Mouse (Mus musculus) intestine, embryonic 15.5 days (tissue): Measurements from ENCODE around the gene Dlgap4. TPM values are rescaled to one million over a fixed set of nuclear protein-coding genes. Genes with fewer than 3 reads are reported as not detected.

Experiments
- ATAC-seq: fragments of 200-750 bp; cut with Nextera tagmentation; 2 replicates; pipeline ENCODE4 v1.8.0; 2017; ENCODE audit warnings: moderate TSS enrichment, moderate library complexity
- H3K27ac ChIP-seq: fragments of 300-500 bp; sonication (generic); 2 replicates; pipeline ENCODE4 v1.5.1; 2015; ENCODE audit warnings: mild to moderate bottlenecking, inconsistent platforms
- H3K27me3 ChIP-seq: fragments of 300-500 bp; sonication (generic); replicated peaks from 2 replicates; pipeline ENCODE4 v1.6.1; 2015; ENCODE audit warnings: inconsistent platforms
- H3K36me3 ChIP-seq: fragments of 300-500 bp; sonication (generic); 2 replicates; pipeline ENCODE4 v1.6.1; 2015; ENCODE audit warnings: inconsistent platforms
- H3K4me1 ChIP-seq: fragments of 300-500 bp; sonication (generic); replicated peaks from 2 replicates; pipeline ENCODE4 v1.6.1; 2015; ENCODE audit warnings: inconsistent platforms
- H3K4me2 ChIP-seq: fragments of 300-500 bp; sonication (generic); replicated peaks from 2 replicates; pipeline ENCODE4 v1.6.1; 2015; ENCODE audit warnings: mild to moderate bottlenecking, inconsistent platforms
- H3K4me3 ChIP-seq: fragments of 300-500 bp; sonication (generic); replicated peaks from 2 replicates; pipeline ENCODE4 v1.5.1; 2015; ENCODE audit warnings: inconsistent platforms
- H3K9ac ChIP-seq: fragments of 300-500 bp; sonication (generic); 2 replicates; pipeline ENCODE4 v1.6.1; 2015; ENCODE audit warnings: inconsistent platforms
- H3K9me3 ChIP-seq: fragments of 300-500 bp; sonication (generic); 2 replicates; pipeline ENCODE4 v1.6.1; 2016; ENCODE audit warnings: inconsistent platforms
- WGBS: fragments of 180-500 bp; shearing (Covaris S2); methylation state at CpG from one replicate; pipeline ENCODE4 v1.1.7; 2015; 5-methylcytosine and 5-hydroxymethylcytosine counted together
- polyA plus RNA-seq: library from polyadenylated mRNA; unstranded; fragments of >200 nt; fragmentation: Nextera tagmentation; extraction: Ambion mirVana; gene quantifications from 2 replicates; pipeline ENCODE4 v1.2.1, GENCODE M21; 2015

The Dlgap4 gene
- polyA plus RNA-seq, 1 experiment from 2014 or later: 54.3 TPM

DNA sequence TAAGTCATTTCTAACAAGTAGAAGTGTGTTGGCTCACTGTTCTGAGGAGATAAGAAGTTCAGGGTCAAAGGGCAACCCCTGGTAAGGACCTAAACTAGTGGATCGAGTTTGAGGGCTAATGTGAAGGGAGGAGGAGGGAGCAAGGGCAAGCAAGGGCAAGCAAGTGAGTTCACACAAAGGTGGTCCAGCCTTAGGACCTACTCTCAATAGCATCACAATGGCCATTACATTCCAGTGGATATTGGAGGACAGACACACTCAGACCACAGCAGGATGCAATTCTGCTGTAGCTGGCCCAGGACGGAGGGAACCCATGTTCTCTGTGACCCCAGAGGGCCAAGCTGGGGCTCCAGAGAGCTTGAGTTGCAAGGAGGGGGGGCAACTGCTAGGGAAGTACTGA, 77.3 kb downstream of the Dlgap4 start:
- Histone ChIP-seq H3K4me3 (no peak overlapping the region), H3K4me2 (no peak overlapping the region), H3K9ac (no peak overlapping the region), H3K9me3 (no peaks in the 10 kb centered on the region), H3K27me3 (no peaks in the 10 kb centered on the region; the same call in 1 of the 2 replicates), H3K36me3 (no peaks in the 10 kb centered on the region), H3K4me1 (no peaks in the 10 kb centered on the region), H3K27ac (no peak overlapping the region)
- no peak for ATAC-seq
- WGBS: 31% methylated on average over 2 of the region's 2 CpGs

DNA sequence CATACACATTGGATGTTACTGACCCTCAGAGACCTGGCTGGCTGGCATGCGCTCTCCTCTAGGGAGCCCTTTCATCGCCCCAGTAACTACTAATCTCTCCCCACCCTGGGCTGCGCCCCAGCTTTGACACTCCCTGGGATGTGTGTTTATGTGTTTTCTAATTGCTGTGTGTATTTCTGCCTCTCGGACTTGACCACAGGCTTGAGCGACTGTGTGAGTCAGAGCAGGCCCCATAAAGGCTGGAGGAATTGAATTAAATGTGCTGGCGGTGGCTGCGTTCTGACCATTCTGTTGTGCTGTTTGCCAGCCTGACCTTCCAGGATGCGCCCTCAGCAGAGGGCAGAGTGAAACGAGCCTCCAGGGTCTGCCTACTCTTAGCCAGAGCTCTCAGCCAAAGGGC, 78.2 kb downstream of the Dlgap4 start:
- ATAC-seq: no peak

DNA sequence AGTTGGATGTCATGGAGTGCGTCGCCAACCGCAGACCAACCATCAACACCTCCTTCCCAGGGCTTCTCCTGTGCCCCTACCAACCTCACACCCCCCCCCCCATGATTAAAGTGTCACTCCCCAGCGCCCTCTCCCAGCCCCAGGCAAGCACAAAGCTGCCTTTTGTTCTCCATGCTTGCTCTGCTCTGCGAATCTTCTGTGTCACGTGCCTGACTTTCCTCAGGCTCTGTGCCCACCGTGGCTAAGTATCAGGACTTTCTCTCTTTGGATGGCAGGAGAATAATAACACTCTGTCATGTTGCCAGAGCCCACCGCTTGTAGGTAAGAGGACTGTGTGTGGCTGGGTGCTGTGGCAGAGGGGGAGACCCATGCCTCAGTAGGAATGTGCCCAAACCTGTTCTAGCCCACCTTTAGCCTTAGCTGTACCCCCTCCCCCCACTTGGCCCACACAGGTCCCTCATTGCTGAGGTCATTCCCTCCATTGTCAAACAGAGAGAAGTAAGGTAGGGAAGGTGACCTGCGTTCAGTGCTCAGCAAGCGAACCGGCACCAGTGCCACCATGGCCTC, 79.8 kb downstream of the Dlgap4 start:
- WGBS: 58% methylated on average over 11 of the region's 11 CpGs

More for the DNA sequence above, 78.2 kb downstream of the Dlgap4 start:
- Histone ChIP-seq H3K4me2 (no peak overlapping the region), H3K4me3 (no peak overlapping the region), H3K4me1 (no peaks in the 10 kb centered on the region), H3K9ac (no peak overlapping the region), H3K9me3 (no peaks in the 10 kb centered on the region), H3K27me3 (no peaks in the 10 kb centered on the region; the same call in 1 of the 2 replicates), H3K27ac (no peak overlapping the region), H3K36me3 (no peaks in the 10 kb centered on the region)
- 59% methylated on average over 9 of the region's 9 CpGs for WGBS

DNA sequence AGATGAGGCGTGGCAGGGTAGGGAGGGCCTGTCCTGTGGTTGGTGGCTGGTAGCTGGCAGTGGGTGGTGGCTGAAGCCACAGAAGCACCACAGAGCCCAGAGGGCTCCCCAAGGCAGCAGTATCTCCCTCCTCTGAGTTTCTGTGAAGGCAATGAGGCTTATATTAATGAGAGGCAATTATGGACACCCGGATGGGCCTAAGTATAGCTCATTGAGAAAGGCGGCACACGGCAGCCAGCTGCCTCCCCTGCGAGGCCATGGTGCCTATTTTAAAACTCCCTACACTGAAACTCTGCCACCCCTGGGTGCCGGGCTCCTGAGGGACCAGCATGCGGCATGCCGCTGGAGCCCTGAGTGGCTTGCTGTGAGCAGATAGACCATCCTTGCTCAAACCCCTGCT, 83.8 kb downstream of the Dlgap4 start:
- no peak for ATAC-seq
- H3K4me1 ChIP-seq: no peaks in the 10 kb centered on the region
- 86% methylated on average over 8 of the region's 8 CpGs for WGBS

More for the DNA sequence above, 79.8 kb downstream of the Dlgap4 start:
- no peaks in the 10 kb centered on the region for H3K9me3 ChIP-seq
- no peak overlapping the region for H3K4me3 ChIP-seq
- no peaks in the 10 kb centered on the region for H3K36me3 ChIP-seq
- ATAC-seq: no peak
- no peak overlapping the region for H3K9ac ChIP-seq
- no peak overlapping the region for H3K27ac ChIP-seq
- no peak overlapping the region for H3K4me2 ChIP-seq
- no peaks in the 10 kb centered on the region; the same call in 1 of the 2 replicates for H3K27me3 ChIP-seq
- H3K4me1 ChIP-seq: no peaks in the 10 kb centered on the region

DNA sequence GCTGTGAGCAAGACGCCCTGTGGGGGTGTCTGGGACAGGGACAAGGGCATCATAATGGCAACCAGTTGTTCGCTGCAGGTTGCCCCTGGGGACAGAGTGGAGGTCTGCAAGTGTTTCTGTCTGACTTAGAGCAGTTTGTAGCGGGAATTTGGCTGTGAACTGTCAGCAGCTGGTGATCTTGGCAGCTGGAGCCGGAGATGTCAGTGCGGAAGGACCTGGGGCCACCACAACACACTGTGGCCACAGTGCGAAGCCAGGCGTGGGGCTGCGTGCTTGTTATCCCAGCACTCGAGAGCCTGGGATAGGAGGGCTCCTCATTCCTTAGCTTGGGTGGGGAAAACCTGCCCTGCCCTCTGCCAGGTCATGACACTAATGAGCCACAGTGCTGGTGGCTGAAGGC, 84.7 kb downstream of the Dlgap4 start:
- 71% methylated on average over 9 of the region's 9 CpGs for WGBS
- Histone ChIP-seq H3K27ac (no peak overlapping the region), H3K4me2 (no peak overlapping the region), H3K4me3 (no peak overlapping the region), H3K4me1 (no peaks in the 10 kb centered on the region), H3K27me3 (no peaks in the 10 kb centered on the region), H3K9ac (no peak overlapping the region), H3K36me3 (no peaks in the 10 kb centered on the region), H3K9me3 (no peaks in the 10 kb centered on the region)
- no peak for ATAC-seq

More for the DNA sequence above, 83.8 kb downstream of the Dlgap4 start:
- H3K27ac ChIP-seq: no peak overlapping the region
- no peak overlapping the region for H3K4me2 ChIP-seq
- H3K9ac ChIP-seq: no peak overlapping the region
- no peaks in the 10 kb centered on the region for H3K36me3 ChIP-seq
- H3K4me3 ChIP-seq: no peak overlapping the region
- no peaks in the 10 kb centered on the region for H3K9me3 ChIP-seq
- no peaks in the 10 kb centered on the region for H3K27me3 ChIP-seq

DNA sequence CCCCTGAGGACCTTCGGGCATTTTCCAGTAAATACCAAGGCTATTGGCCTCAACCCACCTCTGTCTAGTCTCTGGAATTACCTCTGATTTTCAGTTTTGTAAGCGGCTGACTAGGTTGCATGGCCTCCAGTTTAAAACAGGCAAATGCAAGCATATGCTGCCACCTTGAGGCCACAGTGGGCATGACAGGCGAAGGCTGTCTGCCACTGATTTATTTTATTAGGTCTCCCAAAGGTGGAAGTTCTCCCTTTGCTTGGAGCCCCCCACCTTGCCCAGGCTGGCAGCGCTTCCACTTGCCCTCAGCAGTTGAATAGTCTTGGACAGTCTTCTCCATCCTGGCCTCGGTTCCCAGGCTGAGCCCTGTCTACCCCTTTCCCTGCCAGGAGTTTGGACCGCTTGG, 92.0 kb downstream of the Dlgap4 start:
- no peak for ATAC-seq
- H3K27me3 ChIP-seq: no peaks in the 10 kb centered on the region
- no peak overlapping the region for H3K4me3 ChIP-seq
- H3K9me3 ChIP-seq: no peaks in the 10 kb centered on the region
- H3K27ac ChIP-seq: no peak overlapping the region
- no peaks in the 10 kb centered on the region for H3K4me1 ChIP-seq
- H3K9ac ChIP-seq: no peak overlapping the region
- WGBS: 17% methylated on average over 6 of the region's 6 CpGs
- no peaks in the 10 kb centered on the region for H3K36me3 ChIP-seq
- no peak overlapping the region for H3K4me2 ChIP-seq

DNA sequence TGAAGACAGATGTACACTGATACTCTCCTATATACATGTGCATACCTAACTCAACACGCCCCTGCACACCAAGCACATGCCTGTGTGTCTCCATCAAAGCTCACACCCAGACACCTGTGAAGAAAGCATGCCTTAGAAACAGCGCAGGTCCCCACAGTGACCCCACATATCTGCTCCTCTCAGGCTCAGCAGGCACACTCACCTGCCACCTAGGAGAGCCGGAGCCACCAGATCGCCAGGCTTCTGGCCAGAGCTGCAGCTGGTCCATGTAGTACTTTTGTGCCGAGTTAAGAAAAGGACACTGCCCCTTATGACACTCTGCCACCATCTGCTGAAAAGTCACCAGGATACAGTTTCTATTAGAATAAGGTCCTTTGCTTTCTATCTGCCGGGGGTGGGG, 103.2 kb downstream of the Dlgap4 start:
- no peaks in the 10 kb centered on the region for H3K27me3 ChIP-seq
- no peak overlapping the region for H3K4me2 ChIP-seq
- H3K27ac ChIP-seq: no peak overlapping the region
- no peaks in the 10 kb centered on the region for H3K9me3 ChIP-seq
- no peak overlapping the region for H3K4me3 ChIP-seq
- no peak overlapping the region for H3K9ac ChIP-seq
- H3K36me3 ChIP-seq: no peaks in the 10 kb centered on the region
- ATAC-seq: no peak
- peaks cover 28% of the 10 kb centered on the region for H3K4me1 ChIP-seq
- WGBS: 76% methylated on average over 6 of the region's 6 CpGs

DNA sequence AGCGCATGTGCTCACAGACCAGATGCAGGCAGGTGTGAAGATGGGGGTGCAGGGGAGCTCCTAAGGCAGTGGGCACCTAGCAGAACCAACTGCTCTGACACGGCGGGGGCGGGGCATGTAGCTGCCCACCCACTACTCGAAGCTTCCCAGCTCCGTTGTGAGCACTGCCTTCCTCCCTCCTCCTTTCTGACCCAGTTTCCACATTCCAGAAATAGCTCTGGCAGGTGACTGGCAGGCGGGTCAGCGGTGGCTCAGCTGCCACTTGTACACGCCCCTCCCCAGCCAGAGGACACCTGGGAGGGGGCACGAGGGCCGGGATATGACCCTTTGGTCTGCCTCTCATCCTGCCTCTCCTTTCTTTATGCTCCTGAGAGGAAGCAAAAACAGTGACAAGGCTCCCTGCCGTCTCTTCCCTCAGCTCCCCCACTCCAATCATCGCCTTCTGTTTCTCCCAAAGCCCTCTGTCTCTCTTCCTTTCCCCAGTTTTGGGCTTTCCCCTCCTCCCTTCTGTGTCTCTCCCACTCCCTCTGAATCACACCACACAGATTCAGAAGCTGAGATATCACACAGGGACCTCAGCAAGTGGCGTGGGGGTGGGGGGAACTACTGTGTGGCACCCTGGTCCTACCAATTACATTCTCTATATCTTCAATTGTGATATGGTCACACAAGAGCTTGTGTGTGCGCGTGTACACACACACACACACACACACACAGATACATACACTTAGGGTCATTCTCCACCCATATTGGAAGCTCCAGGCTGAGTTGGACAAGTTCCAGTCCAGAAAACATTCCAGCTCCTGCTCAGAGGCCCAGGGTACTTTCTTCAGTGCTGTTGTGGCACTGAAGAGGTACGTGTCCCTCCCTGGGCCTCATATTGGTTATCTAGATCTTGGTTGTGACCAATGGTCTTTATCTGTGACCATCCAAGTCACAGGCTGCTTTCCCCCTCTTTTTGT, 104.1 kb downstream of the Dlgap4 start:
- 18% methylated on average over 16 of the region's 17 CpGs for WGBS
- H3K9me3 ChIP-seq: no peaks in the 10 kb centered on the region
- 0 out of 2 replicates have a peak overlapping the region, but pooled peaks have one; percentile 15 for H3K9ac ChIP-seq
- peak overlapping the region; percentile 51 for H3K4me2 ChIP-seq
- H3K4me3 ChIP-seq: no peak overlapping the region; the same call in 1 of the 2 replicates
- no peaks in the 10 kb centered on the region for H3K36me3 ChIP-seq
- H3K27me3 ChIP-seq: no peaks in the 10 kb centered on the region
- H3K27ac ChIP-seq: peak overlapping the region; percentile 49
- H3K4me1 ChIP-seq: peaks cover 30% of the 10 kb centered on the region
- no peak for ATAC-seq

DNA sequence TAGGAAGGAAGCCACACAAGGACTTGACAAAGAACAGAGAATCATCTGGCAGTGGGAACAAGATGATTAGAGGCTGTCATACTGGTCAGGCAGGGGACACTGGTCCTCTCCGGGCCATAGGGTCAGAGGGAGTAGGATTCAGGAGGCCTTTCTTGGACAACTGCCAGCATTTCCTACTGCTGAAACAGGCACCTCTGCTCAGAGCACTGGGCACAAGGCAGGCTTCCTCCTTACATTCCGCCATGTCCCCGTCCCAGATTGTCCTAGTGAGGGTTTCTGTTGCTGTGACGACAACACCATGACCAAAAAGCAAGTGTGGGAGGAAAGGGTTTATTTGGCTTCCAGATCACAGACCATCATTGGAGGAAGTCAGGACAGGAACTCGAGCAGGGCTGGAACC, 105.3 kb downstream of the Dlgap4 start:
- WGBS: 58% methylated on average over 5 of the region's 5 CpGs
- no peaks in the 10 kb centered on the region for H3K9me3 ChIP-seq
- ATAC-seq: no peak
- no peaks in the 10 kb centered on the region for H3K27me3 ChIP-seq
- H3K27ac ChIP-seq: no peak overlapping the region
- no peaks in the 10 kb centered on the region for H3K36me3 ChIP-seq
- 0 out of 2 replicates have a peak overlapping the region, but pooled peaks have one; percentile 4 for H3K4me2 ChIP-seq
- H3K9ac ChIP-seq: no peak overlapping the region
- peaks cover 35% of the 10 kb centered on the region for H3K4me1 ChIP-seq
- H3K4me3 ChIP-seq: no peak overlapping the region

DNA sequence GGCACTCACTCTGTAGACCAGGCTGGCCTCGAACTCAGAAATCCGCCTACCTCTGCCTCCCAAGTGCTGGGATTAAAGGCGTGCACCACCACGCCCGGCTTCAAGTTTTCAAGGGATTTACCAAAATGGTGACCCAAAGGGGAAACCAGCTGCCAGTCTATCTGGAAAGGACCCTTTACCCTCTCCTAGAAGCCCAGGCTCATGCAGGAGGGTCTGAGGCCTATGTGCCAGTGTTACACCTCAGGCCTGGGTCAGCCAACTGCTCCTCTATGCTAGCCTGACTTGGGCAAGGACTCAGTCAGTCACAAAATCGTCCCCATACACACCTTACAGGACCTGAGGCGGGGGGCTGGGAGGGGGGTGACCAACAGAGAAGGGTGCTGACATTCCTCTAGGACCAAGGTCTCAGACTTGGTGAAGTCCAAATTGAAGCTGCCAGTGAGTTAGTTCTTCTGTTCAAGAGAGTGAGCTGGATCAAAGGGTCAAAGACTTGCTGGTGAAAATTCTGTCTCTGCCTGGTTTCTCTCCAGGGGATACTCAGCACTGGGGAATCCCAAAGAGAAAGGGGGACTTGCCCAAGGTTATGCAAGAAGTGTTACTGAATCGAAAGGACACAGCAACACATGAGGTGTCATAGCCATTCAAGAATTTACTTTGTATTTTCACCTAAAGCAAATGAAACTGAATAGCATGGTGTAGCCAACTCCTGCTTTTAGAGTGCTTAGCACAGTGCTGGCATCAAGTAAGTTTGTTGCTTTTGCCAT, 106.2 kb downstream of the Dlgap4 start:
- H3K9ac ChIP-seq: peak overlapping the region; percentile 74
- H3K27me3 ChIP-seq: no peaks in the 10 kb centered on the region
- no peaks in the 10 kb centered on the region for H3K36me3 ChIP-seq
- peaks cover 42% of the 10 kb centered on the region for H3K4me1 ChIP-seq
- peak overlapping the region; percentile 87; the same call in 1 of the 2 replicates for H3K27ac ChIP-seq
- H3K4me3 ChIP-seq: peak overlapping the region; percentile 94
- H3K9me3 ChIP-seq: no peaks in the 10 kb centered on the region
- ATAC-seq: no peak
- peak overlapping the region; percentile 82 for H3K4me2 ChIP-seq
- 87% methylated on average over 8 of the region's 8 CpGs for WGBS

DNA sequence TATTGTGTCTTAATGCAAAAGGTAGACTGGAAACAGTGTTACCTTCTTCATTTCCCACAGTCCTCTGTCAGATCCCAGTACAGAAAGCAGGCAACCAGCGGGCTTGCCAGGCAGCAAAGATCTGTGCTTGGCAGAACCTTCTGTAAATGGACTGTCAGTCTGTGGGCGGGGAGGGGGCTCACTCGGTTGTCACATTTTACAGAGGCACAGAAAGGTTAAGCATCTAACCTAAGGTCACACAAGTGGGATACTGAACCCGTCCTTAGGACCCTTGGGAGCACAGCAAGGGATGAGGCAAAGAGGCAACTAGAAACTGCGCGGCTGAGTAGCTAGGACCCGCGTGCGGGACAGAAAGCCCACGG, 106.8 kb downstream of the Dlgap4 start:
- peak overlapping the region; percentile 87 for H3K27ac ChIP-seq
- H3K36me3 ChIP-seq: no peaks in the 10 kb centered on the region
- H3K4me1 ChIP-seq: peaks cover 48% of the 10 kb centered on the region
- 2% methylated on average over 10 of the region's 10 CpGs for WGBS
- peak overlapping the region; percentile 74 for H3K9ac ChIP-seq
- no peaks in the 10 kb centered on the region for H3K9me3 ChIP-seq
- peak overlapping the region; percentile 94 for H3K4me3 ChIP-seq
- H3K4me2 ChIP-seq: peak overlapping the region; percentile 82
- H3K27me3 ChIP-seq: no peaks in the 10 kb centered on the region
- no peak; the same call in 1 of the 2 replicates for ATAC-seq
